Mouse (Mus musculus) left cerebral cortex, postnatal 36 days (tissue): ENCODE results near the gene Pkd1. TPM values are rescaled to one million over a fixed set of nuclear protein-coding genes. Genes with fewer than 3 reads are reported as not detected.

ENCODE experiments used
- DNase-seq, 2 experiments: peaks; one replicate each; pipeline ENCODE4 v3.0.0; 2021 to 2022; ENCODE audit warnings: low spot score in 2 of 2, mixed read lengths in 1 of 2
- intact Hi-C: fragments of 180-260 bp; cut with DNase I; formaldehyde crosslinking; loops from one replicate; pipeline ENCODE4 v1.15.1; 2025
- total RNA-seq, 2 experiments: library from RNA; stranded (reverse); gene quantifications; 2 replicates each; pipeline ENCODE4 v1.2.3; 2021

The Pkd1 gene
- total RNA-seq, 2 experiments from 2014 or later, result 62.7 to 85.4 TPM

DNA sequence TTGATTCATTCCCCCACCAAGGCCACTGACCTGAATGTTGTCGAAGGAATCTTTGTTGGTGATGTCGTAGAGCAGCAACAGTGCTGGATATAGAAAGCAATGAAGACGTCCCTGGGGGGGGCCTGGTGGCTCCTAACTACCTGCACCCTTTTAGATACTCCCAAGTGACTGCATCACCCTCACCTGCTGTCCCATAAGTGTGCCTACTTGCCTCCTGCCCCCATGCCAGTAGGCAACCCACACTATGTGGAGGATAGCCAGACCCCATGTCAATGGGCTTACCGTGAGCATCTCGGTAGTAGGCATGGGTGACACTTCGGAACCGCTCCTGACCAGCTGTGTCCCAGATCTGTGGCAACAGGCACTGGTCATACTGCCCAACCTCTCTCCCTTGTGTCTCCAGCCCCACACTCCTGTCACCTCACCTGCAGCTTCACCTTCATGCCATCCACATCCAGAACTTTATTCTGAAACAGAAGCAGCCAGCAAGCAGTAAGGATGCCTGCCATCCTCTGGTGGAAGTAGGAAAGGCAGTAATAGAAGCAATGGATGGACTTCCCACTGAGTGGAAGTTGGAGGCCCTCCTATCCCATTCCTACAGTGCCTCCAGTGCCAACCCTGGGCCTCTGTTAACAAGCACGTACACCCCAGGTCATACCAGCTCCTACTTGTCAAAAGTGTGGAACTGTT is 19.1 kb upstream of the Pkd1 start:
- intact Hi-C loops, result no loop called here
- DNase-seq, result peak in 1 of 2 experiments; percentile 14

DNA sequence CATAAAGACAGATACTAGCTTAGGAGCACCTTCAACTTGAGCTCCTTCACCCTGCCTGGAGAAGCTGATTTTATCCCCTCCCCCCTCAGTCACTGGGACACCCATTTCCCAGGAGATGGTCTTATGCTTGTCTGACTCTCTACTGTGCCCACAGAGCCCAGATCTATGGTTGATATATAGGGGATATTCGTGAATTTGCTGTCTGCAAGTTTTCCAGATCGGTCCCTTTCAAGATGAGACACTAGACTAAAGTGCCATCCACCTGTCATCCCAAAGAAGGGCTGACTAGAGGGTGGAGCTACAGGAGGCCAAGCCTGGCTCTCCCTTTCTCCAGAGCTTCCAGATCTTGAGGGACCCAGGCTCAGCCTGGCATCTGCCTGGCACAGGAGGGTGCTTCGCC is 18.6 kb upstream of the Pkd1 start:
- no peak for DNase-seq
- intact Hi-C loops, result no loop called here

DNA sequence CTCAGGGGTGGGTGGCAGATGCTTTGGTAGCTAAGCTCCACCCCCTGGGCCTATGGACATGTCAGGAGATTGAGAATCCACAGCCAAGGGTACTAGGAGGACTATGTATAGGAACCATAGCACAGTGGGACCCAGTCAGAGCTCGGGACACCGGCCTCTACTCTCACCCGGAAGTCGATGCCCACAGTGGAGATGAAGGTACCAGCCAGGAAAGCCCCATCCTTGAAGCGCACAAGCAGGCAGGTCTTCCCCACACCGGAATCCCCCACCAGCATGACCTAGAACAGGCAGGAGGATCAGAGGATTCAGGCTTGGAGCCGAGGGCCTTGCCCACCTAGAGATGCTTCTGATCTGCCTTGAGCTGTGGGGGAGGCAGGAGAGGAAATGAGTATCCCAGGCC is 17.6 kb upstream of the Pkd1 start:
- DNase-seq, result peak in 1 of 2 experiments; percentile 10
- intact Hi-C loops, result no loop called here

DNA sequence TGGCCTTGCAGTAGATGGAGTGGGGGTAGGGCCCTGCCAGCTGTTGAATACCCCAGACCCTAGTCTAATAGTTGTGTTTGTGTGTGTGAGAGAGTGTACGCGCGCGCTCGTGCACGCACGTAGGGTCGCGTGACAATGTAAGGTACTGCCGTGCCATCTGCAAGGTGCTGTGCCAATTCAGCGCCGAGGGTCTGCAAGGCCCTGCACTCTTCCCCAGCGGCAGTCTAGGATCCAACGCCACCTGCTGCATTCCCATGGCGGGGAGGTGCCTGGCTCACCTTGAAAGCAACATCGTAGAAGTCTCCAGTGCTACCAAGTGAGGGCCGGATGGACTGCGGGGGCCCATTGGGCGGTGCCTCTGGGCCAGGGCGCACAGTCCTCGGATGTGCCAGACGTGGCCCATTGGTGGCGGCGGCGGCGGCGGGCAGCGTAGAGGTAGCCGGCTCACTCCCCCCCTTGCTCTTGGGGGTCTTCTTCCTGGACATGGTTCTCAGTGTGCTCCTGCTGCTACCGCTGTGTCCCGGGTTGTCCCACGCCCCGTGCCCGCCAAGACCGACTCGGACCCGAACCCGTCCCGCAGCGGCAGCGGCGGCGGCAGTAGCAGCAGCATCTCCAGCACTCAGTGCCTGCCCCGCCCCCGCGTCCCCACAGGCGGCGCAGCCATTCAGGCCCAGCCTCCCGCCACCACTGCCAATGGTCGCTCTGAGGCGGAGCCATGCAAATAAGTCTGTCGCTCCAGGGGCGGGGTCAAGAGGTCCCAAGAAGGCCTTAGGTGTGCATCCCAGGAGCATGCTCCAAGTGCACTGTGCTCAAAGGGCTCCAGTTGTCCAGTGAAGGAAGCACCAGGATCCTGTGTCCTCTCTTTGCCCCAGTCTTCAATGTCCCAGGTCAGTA is 16.3 kb upstream of the Pkd1 start:
- DNase-seq, result peak; percentile 81 to 87
- intact Hi-C loops, result no loop called here

DNA sequence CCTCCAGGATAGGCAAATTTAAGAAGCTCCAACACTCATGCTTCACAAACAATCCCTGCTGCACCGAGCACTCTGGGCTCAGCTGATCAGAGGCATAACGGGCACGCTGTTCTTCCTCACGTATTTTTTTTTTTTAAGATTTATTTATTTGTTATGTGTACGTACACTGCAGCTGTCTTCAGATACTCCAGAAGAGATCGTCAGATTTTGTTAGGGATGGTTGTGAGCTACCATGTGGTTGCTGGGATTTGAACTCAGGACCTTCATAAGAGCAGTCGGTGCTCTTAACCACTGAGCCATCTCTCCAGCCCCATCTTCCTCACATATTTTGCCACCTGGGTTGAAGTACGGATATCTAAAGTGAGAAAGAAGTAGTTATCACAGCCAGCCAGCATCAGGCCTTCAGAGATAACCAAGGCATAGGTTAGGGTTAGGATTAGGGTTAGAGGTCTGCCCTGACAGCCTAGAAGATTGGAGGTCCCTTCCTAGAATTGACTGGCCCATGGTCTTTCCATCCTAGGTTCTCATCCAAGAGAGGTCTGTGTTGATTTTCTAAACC is 15.4 kb upstream of the Pkd1 start, which contains the start of gene Rab26:
Rab26 (minus strand) TSS at position 51 of the 559 bp plus-strand sequence.
- intact Hi-C loops, result loop anchor here (2.0 kb wide), 1 partner anchor 17 kb away; no protein-coding TSS in a partner anchor

DNA sequence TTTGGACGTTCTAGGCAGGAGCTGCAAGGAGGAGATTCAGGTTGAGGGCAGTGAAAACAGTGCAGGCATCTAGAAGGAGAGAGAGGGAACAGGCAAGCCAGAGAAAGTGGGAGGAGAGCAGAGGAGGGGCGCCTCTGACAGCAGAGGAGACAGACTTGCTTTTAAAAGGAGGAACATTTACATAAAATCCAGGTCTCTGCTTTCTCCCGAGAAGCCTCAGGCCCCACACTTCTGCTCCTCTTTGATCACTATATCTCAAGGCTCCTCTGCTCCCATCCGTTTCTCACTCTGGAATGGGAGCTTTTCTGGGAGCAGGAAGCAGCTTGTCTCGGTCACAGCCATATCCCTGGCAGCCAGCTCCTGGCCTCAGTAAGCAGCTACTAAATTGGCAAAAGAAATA is 14.3 kb upstream of the Pkd1 start:
- intact Hi-C loops, result loop anchor here (2.0 to 5.0 kb wide), 2 partner anchors 16 to 117 kb away; partner anchors contain the start of gene Slc9a3r2
- peak in 1 of 2 experiments; percentile 38 for DNase-seq

More for the DNA sequence above, 15.4 kb upstream of the Pkd1 start, which contains the start of gene Rab26:
- DNase-seq, result no peak

DNA sequence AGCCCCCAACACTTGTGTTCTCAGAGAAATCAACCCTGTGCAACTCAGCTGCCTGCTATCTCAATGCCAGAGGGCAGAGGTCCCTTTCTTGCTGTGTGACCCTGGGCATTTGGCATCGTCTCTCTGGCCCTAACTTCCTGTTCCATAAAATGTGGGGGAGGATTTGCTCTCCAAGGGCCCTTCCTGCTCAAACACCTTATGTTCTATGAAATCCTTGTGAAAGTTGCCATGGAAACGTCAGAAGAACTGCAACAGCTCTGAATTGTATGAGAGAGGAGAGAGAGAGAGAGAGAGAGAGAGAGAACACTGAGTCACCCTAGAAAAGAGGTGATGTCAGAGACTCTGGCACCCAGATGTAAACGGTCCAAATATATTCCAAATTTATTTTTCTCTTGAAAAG is 12.1 kb upstream of the Pkd1 start:
- peak in 1 of 2 experiments; percentile 30 for DNase-seq
- intact Hi-C loops, result loop anchor here (5.0 kb wide), 1 partner anchor 115 kb away; the partner anchor contains the start of gene Slc9a3r2

DNA sequence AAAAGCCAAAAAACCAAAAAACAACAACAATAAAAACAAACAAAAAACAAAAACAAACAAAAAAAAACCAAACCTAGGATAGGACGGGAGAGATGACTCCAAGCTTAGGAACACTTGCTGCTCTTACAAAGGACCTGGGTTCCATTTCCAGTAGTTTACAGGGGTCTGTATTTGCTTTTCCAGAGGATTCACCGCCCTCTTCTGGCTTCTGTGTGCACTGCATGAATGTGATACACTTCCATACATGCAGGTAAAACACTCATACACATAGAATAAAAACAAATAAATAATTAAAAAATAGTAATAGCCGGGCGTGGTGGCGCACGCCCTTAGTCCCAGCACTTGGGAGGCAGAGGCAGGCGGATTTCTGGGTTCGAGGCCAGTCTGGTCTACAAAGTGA is 10.7 kb upstream of the Pkd1 start:
- DNase-seq, result peak in 1 of 2 experiments; percentile 45
- intact Hi-C loops, result loop anchor here (5.0 kb wide), 1 partner anchor 113 kb away; the partner anchor contains the start of gene Slc9a3r2

DNA sequence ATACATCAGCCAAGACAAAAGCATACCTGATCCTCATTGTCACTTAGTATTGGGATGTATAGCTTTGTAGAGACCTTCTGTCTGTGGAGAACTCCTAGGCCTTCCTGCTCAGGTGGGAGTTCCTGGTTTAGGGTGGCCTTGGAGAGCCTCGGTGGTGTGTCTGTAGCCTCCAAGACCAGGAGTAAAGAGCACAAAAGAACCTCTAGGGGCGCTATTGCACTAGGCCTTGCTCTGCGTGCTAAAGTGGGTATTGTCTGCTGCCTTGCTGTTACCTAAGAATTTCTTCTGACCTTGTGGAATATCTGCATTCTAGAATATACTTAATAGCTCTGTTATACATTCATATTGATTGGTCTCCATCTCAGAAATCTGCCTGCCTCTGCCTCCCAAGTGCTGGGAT is 9.3 kb upstream of the Pkd1 start:
- DNase-seq, result no peak

DNA sequence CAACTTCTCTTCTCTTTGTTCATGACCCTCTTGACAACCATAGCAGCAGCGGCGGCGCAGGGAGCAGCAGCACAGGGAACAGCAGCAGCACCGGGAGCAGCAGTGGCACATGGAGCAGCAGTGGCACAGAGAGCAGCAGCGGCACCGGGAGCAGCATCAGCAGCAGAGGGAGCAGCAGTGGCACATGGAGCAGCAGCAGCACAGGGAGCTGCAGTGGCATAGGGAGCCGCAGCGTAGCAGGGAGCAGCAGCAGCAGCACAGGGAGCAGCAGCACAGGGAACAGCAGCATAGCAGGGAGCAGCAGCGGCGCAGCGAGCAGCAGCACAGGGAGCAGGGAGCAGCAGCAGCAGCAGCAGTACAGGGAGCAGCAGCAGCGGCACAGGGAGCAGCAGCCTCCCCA is 5.0 kb upstream of the Pkd1 start:
- no peak for DNase-seq
- intact Hi-C loops, result loop anchor here (5.0 kb wide), 2 partner anchors 88 to 123 kb away; partner anchors contain the start of genes Nthl1, Tsc2 and Zfp598

More for the DNA sequence above, 9.3 kb upstream of the Pkd1 start:
- intact Hi-C loops, result no loop called here

DNA sequence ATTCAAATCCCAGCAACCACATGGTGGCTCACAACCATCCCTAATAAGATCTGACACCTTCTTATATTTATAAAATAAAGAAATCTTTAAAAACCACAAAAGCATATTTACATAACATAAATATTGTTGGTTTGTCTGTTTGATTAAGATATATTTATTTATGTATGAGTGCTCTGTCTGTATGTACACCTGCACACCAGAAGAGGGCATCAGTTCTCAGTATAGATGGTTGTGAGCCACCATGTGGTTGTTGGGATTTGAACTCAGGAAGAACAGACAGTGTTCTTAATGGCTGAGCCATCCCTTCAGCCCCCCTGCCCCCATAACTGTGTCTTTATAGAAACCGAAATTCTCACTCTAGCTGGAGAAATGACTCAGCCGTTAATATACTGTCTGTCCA is 4.4 kb upstream of the Pkd1 start:
- intact Hi-C loops, result loop anchor here (5.0 kb wide), 2 partner anchors 87 to 122 kb away; partner anchors contain the start of genes Nthl1, Tsc2 and Zfp598
- DNase-seq, result no peak

DNA sequence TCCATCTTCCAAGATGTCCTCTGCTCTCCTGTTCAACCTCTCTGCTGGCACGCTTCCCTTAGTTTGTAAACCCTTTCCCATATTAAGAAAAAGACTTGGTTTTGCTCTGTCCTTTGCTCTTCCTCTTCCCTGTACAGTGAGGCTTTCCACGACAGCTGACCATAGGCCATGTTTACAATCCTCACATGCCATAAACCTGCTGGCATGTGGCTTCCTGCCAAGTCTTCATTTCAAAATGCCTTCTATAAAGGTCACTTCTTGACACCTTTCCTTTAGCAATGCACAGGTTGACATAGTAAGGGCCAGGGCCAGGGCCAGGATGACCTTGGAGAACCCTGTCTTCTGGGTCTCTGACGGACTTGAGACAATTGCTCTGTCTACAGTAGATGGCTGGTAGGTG is 3.4 kb upstream of the Pkd1 start:
- no peak for DNase-seq
- intact Hi-C loops, result loop anchor here (5.0 kb wide), 2 partner anchors 86 to 121 kb away; partner anchors contain the start of genes Nthl1, Tsc2 and Zfp598

DNA sequence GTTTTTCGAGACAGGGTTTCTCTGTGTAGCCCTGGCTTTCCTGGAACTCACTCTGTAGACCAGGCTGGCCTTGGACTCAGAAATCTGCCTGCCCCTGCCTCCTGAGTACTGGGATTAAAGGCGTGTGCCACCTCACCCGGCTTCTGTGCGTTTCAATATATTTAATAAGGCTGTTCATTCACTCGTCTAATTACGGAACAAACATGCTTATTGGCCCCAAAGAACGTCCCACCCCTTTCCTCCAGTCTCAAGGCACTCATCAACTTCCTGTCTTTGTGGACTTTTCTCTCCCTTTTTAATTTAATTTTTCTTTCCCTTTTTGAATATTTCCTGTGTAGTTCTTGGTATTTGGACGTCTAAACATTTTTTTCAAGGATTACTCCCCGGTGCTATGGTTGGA is 1.2 kb upstream of the Pkd1 start:
- DNase-seq, result no peak
- intact Hi-C loops, result loop anchor here (5.0 kb wide), 2 partner anchors 84 to 119 kb away; partner anchors contain the start of genes Nthl1, Tsc2 and Zfp598

DNA sequence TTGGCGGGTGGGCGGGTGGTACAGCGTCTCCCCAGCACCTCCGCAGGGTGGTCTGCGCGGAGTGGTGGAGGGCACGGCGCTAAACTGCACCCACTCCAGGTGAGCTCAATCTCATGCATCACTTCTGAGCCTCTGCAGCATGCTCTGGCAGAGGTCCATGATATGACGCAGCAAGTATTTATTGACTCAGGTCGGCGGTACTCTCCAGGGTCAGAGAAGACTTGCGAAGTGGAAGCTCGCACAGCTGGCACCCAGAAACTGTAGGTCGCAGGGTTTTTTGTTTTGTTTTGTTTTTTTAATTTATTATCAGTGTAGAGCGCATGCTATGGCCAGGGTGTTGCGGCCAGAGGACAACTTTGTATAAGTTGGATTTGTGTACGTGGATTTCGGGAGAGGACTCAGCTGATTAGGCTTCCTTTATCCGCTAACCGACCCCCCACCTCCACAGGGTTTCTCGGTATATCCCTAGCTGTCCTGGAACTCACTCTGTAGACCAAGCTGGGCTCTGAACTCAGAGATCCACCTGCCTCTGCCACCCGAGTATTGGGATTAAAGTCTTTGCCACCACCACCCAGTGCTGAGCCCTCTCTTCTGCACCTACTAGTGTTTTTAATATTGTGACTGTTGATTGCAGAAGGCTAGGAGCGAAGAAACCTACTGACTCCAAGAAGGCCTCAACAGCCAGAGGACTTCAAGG is 565 bp upstream of the Pkd1 start:
- intact Hi-C loops, result loop anchor here (5.0 kb wide), 2 partner anchors 83 to 118 kb away; partner anchors contain the start of genes Nthl1, Tsc2 and Zfp598
- peak; percentile 64 to 71 for DNase-seq

DNA sequence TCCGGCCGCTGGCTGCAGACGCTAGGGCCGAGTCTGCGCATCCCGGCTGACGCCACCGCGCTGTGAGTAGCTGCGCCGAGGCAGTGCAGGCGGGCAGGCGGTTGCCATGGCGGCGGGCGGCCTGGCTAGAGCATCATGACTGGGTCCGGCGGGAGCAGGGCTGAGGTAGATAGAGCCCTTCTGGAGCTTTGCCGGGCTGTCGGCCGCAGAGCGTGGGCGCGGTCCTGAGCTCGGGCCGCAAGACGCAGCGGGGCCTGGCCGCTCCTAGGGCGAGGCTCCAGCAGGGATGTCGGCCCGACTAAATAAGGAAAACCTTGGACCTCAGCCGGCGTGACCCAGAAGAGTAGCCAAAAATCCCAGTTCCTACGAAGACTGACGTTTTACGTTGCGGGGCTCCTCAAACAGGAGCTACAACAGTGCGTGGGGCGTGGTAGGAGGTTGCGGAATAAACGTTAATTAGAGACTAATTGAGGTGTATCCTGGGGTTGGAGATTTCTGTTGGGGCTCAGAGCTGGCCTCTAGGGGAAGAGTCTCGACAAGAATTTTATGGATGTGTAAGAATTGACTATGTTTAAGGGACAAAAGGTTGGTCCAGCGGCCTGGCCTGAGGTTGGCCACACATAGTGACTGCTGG is 899 bp downstream of the Pkd1 start:
- DNase-seq, result peak; percentile 81 to 84
- intact Hi-C loops, result loop anchor here (2.0 kb wide), 1 partner anchor 16 kb away; the partner anchor contains the start of gene Rab26

DNA sequence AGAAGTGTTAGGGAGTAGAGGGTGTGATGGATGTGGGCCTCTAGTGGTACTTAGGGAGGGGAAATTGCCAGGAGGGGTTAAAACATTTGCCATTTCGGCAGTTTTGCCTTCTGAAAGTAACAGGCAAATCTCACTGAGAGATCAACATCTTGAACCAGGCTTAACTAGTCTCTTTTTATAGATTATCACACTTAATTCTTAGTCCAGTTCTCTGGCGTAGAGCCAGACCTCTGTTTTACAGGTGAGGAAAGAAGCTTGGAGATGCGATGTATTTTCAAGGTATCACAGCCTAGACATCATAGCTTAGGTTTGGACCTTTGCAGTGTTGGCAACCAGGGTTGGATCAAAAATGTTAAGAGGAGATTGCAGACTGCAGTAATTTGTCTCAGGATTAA is 1.4 kb downstream of the Pkd1 start:
- intact Hi-C loops, result loop anchor here (2.0 kb wide), 1 partner anchor 16 kb away; the partner anchor contains the start of gene Rab26
- DNase-seq, result peak in 1 of 2 experiments; percentile 2

DNA sequence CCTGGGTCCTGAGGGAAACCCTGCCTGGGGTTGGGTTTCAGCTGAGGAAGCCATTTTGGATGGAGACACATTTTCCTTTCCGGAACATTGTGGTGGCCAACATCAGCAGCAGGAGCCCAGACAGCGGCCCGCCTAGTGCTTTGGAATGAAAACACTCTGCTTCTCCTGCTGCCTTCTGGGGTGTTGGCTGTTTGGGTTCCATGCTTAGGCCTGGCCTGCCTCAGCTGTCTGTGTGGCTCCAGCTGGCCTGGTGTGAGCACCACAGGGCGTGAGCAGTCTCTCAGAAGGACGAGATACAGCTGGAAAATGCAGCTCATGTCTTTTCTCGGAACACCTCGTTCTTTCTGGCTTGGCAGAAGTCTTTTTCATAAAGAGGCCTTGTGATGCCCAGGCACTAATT is 7.5 kb downstream of the Pkd1 start:
- intact Hi-C loops, result no loop called here
- DNase-seq, result no peak

DNA sequence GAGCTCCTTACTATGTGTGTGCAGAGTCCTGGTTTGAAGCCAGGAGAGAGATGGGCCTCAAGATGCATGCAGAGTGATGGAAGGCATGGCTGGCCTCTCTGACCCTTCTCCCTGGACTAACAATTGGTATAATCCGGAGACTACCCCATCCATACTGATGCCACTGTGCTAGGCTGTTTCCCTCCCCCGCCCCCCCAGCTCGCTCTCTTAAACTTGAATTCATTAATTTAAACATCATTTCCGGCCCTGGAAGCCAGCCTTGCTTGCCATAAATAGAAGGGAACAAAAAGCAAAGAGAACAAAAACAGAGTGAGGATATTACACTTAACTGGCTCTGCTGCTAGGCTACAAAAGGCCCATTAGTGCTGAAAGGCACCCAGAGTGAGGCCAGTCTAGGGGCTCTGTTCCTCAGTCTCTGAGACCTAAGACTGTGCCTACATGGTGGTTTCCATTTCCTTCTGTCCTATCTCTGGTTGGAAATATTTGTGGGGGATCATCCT is 9.0 kb downstream of the Pkd1 start:
- peak in 1 of 2 experiments; percentile 5 for DNase-seq
- intact Hi-C loops, result no loop called here
